Mouse (Mus musculus) MEL (cell line): Measurements from ENCODE around the gene Dusp19. TPM values are rescaled to one million over a fixed set of nuclear protein-coding genes. Genes with fewer than 3 reads are reported as not detected.

Experiments used
- DNase-seq: peaks from one replicate; pipeline ENCODE4 v3.0.0; 2011; ENCODE audit warnings: low read depth, low spot score
- H3K27ac ChIP-seq: 2 replicates; pipeline ENCODE4 v1.5.1; 2012; ENCODE audit warnings: low read depth, mild to moderate bottlenecking, control low read depth, low read length, moderate library complexity; ENCODE audit not compliant: control insufficient read depth
- H3K27me3 ChIP-seq, 2 experiments: fragments of 150-350 bp in 1 of 2; sonication (generic) in 1 of 2; 2 replicates each; pipeline ENCODE4 v1.6.1; 2012; ENCODE audit warnings: low read length in 2 of 2, mild to moderate bottlenecking in 2 of 2, improper control_type of control experiment in 1 of 2, moderate library complexity in 1 of 2; ENCODE audit not compliant: insufficient read depth in 2 of 2, control insufficient read depth in 1 of 2
- H3K36me3 ChIP-seq, 2 experiments: 2 replicates each; pipeline ENCODE4 v1.6.1; 2012 to 2014; ENCODE audit warnings: low read length in 2 of 2, improper control_type of control experiment in 1 of 2, inconsistent platforms in 1 of 2, mild to moderate bottlenecking in 1 of 2; ENCODE audit not compliant: insufficient read depth in 2 of 2, control insufficient read depth in 1 of 2
- H3K4me1 ChIP-seq, 2 experiments: fragments of 150-350 bp in 1 of 2; sonication (generic) in 1 of 2; 2 replicates each; pipeline ENCODE4 v1.6.1; 2012; ENCODE audit warnings: low read length in 2 of 2, improper control_type of control experiment in 1 of 2, mild to moderate bottlenecking in 1 of 2; ENCODE audit not compliant: insufficient read depth in 2 of 2, control insufficient read depth in 1 of 2
- H3K4me3 ChIP-seq, 2 experiments: fragments of 150-350 bp in 1 of 2; sonication (generic) in 1 of 2; 2 replicates each; pipeline ENCODE4 v1.5.1; 2012; ENCODE audit warnings: low read depth in 2 of 2, low read length in 2 of 2, mild to moderate bottlenecking in 2 of 2, moderate library complexity in 2 of 2, control low read depth in 1 of 2, improper control_type of control experiment in 1 of 2; ENCODE audit not compliant: control insufficient read depth in 1 of 2, insufficient read depth in 1 of 2
- H3K79me2 ChIP-seq: 2 replicates; pipeline ENCODE4 v1.6.1; 2012; ENCODE audit warnings: mild to moderate bottlenecking, low read length, moderate library complexity; ENCODE audit not compliant: control insufficient read depth, poor library complexity, insufficient read depth
- H3K9ac ChIP-seq: 2 replicates; pipeline ENCODE4 v1.6.1; 2012; ENCODE audit warnings: low read depth, mild to moderate bottlenecking, control low read depth, low read length, moderate library complexity; ENCODE audit not compliant: control insufficient read depth, poor library complexity, severe bottlenecking
- H3K9me3 ChIP-seq: fragments of 150-350 bp; sonication (generic); replicated peaks from 2 replicates; pipeline ENCODE4 v1.6.1; 2012; ENCODE audit warnings: mild to moderate bottlenecking, low read length, improper control_type of control experiment, moderate library complexity; ENCODE audit not compliant: insufficient read depth
- BHLHE40 ChIP-seq: IDR thresholded peaks from 2 replicates; pipeline ENCODE4 v1.6.1; 2012; ENCODE audit warnings: low read depth, mild to moderate bottlenecking, inconsistent platforms, low read length, improper control_type of control experiment, borderline replicate concordance
- CHD1 ChIP-seq: IDR thresholded peaks from 2 replicates; pipeline ENCODE4 v1.6.1; 2012; ENCODE audit warnings: low read depth, mild to moderate bottlenecking, inconsistent platforms, low read length, improper control_type of control experiment
- CHD2 ChIP-seq: IDR thresholded peaks from 2 replicates; pipeline ENCODE4 v1.6.1; 2011; ENCODE audit warnings: low read length, improper control_type of control experiment
- CTCF ChIP-seq, 3 experiments: IDR thresholded peaks in 2 of 3; conservative IDR thresholded peaks in 1 of 3; 2 replicates each; pipeline ENCODE4 v1.5.1; 2011 to 2012; ENCODE audit warnings: low read length in 3 of 3, low read depth in 2 of 3, mild to moderate bottlenecking in 2 of 3, improper control_type of control experiment in 1 of 3, inconsistent platforms in 1 of 3, mixed read lengths in 1 of 3, moderate library complexity in 1 of 3; ENCODE audit not compliant: control insufficient read depth in 1 of 3, insufficient read depth in 1 of 3, poor library complexity in 1 of 3, severe bottlenecking in 1 of 3
- E2F4 ChIP-seq: IDR thresholded peaks from 2 replicates; pipeline ENCODE4 v1.6.1; 2011; ENCODE audit warnings: low read depth, low read length, improper control_type of control experiment, borderline replicate concordance
- ELF1 ChIP-seq: IDR thresholded peaks from 2 replicates; pipeline ENCODE4 v1.6.1; 2014; ENCODE audit warnings: low read depth, mild to moderate bottlenecking, inconsistent platforms, low read length, improper control_type of control experiment, moderate library complexity
- EP300 ChIP-seq, 2 experiments: IDR thresholded peaks; 2 replicates each; pipeline ENCODE4 v1.6.1; 2011; ENCODE audit warnings: improper control_type of control experiment in 2 of 2, low read length in 2 of 2, low read depth in 1 of 2, mild to moderate bottlenecking in 1 of 2
- ETS1 ChIP-seq: IDR thresholded peaks from 2 replicates; pipeline ENCODE4 v1.6.1; 2012; ENCODE audit warnings: low read depth, mild to moderate bottlenecking, inconsistent platforms, low read length, improper control_type of control experiment, moderate library complexity
- GABPA ChIP-seq: IDR thresholded peaks from 2 replicates; pipeline ENCODE4 v1.6.1; 2012; ENCODE audit warnings: low read depth, mild to moderate bottlenecking, inconsistent platforms, low read length, improper control_type of control experiment, moderate library complexity
- GATA1 ChIP-seq: IDR thresholded peaks from 2 replicates; pipeline ENCODE4 v1.6.1; 2011; ENCODE audit warnings: low read depth, low read length, improper control_type of control experiment
- KAT2A ChIP-seq: conservative IDR thresholded peaks from 2 replicates; pipeline ENCODE4 v1.6.1; 2012; ENCODE audit warnings: low read depth, low read length, improper control_type of control experiment, inconsistent platforms
- MAFK ChIP-seq: IDR thresholded peaks from 2 replicates; pipeline ENCODE4 v1.6.1; 2011; ENCODE audit warnings: low read depth, mild to moderate bottlenecking, low read length, improper control_type of control experiment, borderline replicate concordance
- MAZ ChIP-seq: IDR thresholded peaks from 2 replicates; pipeline ENCODE4 v1.6.1; 2012; ENCODE audit warnings: low read depth, mild to moderate bottlenecking, inconsistent platforms, low read length, improper control_type of control experiment
- MEF2A ChIP-seq: IDR thresholded peaks from 2 replicates; pipeline ENCODE4 v1.6.1; 2014; ENCODE audit warnings: low read depth, mild to moderate bottlenecking, inconsistent platforms, low read length, improper control_type of control experiment; ENCODE audit not compliant: poor library complexity, insufficient replicate concordance, severe bottlenecking; ENCODE audit errors: extremely low read depth
- MXI1 ChIP-seq: IDR thresholded peaks from 2 replicates; pipeline ENCODE4 v1.6.1; 2011; ENCODE audit warnings: mild to moderate bottlenecking, low read depth, low read length, improper control_type of control experiment
- MYB ChIP-seq: IDR thresholded peaks from 2 replicates; pipeline ENCODE4 v1.6.1; 2011; ENCODE audit warnings: mild to moderate bottlenecking, low read depth, low read length, improper control_type of control experiment
- MYC ChIP-seq: IDR thresholded peaks from 2 replicates; pipeline ENCODE4 v1.6.1; 2011; ENCODE audit warnings: low read depth, mild to moderate bottlenecking, low read length, improper control_type of control experiment, moderate library complexity
- NELFE ChIP-seq: IDR thresholded peaks from 2 replicates; pipeline ENCODE4 v1.6.1; 2011; ENCODE audit warnings: low read depth, low read length, improper control_type of control experiment
- POLR2A ChIP-seq, 2 experiments: IDR thresholded peaks; 2 replicates each; pipeline ENCODE4 v1.6.1; 2011 to 2012; ENCODE audit warnings: low read length in 2 of 2, mild to moderate bottlenecking in 2 of 2, control low read depth in 1 of 2, improper control_type of control experiment in 1 of 2, low read depth in 1 of 2, moderate library complexity in 1 of 2; ENCODE audit not compliant: control insufficient read depth in 1 of 2, insufficient read depth in 1 of 2, poor library complexity in 1 of 2
- POLR2AphosphoS2 ChIP-seq: IDR thresholded peaks from 2 replicates; pipeline ENCODE4 v1.6.1; 2011; ENCODE audit warnings: low read length, improper control_type of control experiment
- POLR2AphosphoS5 ChIP-seq: IDR thresholded peaks from 2 replicates; pipeline ENCODE4 v1.6.1; 2012; ENCODE audit warnings: low read depth, borderline replicate concordance, mild to moderate bottlenecking, inconsistent platforms, low read length, moderate library complexity, mixed read lengths
- RAD21 ChIP-seq: IDR thresholded peaks from 2 replicates; pipeline ENCODE4 v1.6.1; 2011; ENCODE audit warnings: mild to moderate bottlenecking, low read depth, low read length, improper control_type of control experiment
- SIN3A ChIP-seq: IDR thresholded peaks from 2 replicates; pipeline ENCODE4 v1.6.1; 2012; ENCODE audit warnings: low read length, improper control_type of control experiment, inconsistent platforms
- SMC3 ChIP-seq: IDR thresholded peaks from 2 replicates; pipeline ENCODE4 v1.6.1; 2011; ENCODE audit warnings: low read depth, low read length, improper control_type of control experiment
- TAL1 ChIP-seq: IDR thresholded peaks from 2 replicates; pipeline ENCODE4 v1.6.1; 2012; ENCODE audit warnings: mild to moderate bottlenecking, inconsistent platforms, low read length, moderate library complexity, mixed read lengths
- TBP ChIP-seq: IDR thresholded peaks from 2 replicates; pipeline ENCODE4 v1.8.0; 2011; ENCODE audit warnings: low read depth, low read length, improper control_type of control experiment
- TCF12 ChIP-seq: IDR thresholded peaks from 2 replicates; pipeline ENCODE4 v1.6.1; 2014; ENCODE audit warnings: low read depth, mild to moderate bottlenecking, inconsistent platforms, low read length, improper control_type of control experiment, moderate library complexity
- UBTF ChIP-seq: IDR thresholded peaks from 2 replicates; pipeline ENCODE4 v1.6.1; 2012; ENCODE audit warnings: low read depth, mild to moderate bottlenecking, inconsistent platforms, low read length, improper control_type of control experiment, moderate library complexity, borderline replicate concordance; ENCODE audit not compliant: insufficient read depth
- USF1 ChIP-seq: IDR thresholded peaks from 2 replicates; pipeline ENCODE4 v1.6.1; 2014; ENCODE audit warnings: low read depth, mild to moderate bottlenecking, inconsistent platforms, low read length, improper control_type of control experiment, moderate library complexity
- USF2 ChIP-seq, 2 experiments: IDR thresholded peaks; 2 replicates each; pipeline ENCODE4 v1.6.1; 2011 to 2012; ENCODE audit warnings: improper control_type of control experiment in 2 of 2, low read length in 2 of 2, borderline replicate concordance in 1 of 2, inconsistent platforms in 1 of 2, low read depth in 1 of 2, mild to moderate bottlenecking in 1 of 2; ENCODE audit not compliant: insufficient read depth in 1 of 2
- ZC3H11A ChIP-seq: IDR thresholded peaks from 2 replicates; pipeline ENCODE4 v1.6.1; 2012; ENCODE audit warnings: low read depth, mild to moderate bottlenecking, inconsistent platforms, low read length, improper control_type of control experiment
- ZKSCAN1 ChIP-seq: IDR thresholded peaks from 2 replicates; pipeline ENCODE4 v1.6.1; 2012; ENCODE audit warnings: low read depth, mild to moderate bottlenecking, inconsistent platforms, low read length, improper control_type of control experiment, moderate library complexity
- ZMIZ1 ChIP-seq: IDR thresholded peaks from 2 replicates; pipeline ENCODE4 v1.6.1; 2012; ENCODE audit warnings: low read depth, mild to moderate bottlenecking, inconsistent platforms, low read length, improper control_type of control experiment, moderate library complexity
- ZNF384 ChIP-seq: IDR thresholded peaks from 2 replicates; pipeline ENCODE4 v1.6.1; 2012; ENCODE audit warnings: low read depth, mild to moderate bottlenecking, inconsistent platforms, low read length, improper control_type of control experiment
- polyA plus RNA-seq, 2 experiments: library from polyadenylated mRNA; stranded (reverse) in 1 of 2; unstranded in 1 of 2; fragments of >175 nt in 1 of 2; fragments of >200 nt in 1 of 2; gene quantifications; 2 replicates each; pipeline versions ENCODE4 v1.2.1 to v1.2.4; 2012; ENCODE audit warnings: low replicate concordance in 2 of 2, low read depth in 1 of 2; ENCODE audit not compliant: insufficient read length in 2 of 2, insufficient read depth in 1 of 2, missing spikeins in 1 of 2
- total RNA-seq: library from RNA; depleted of rRNA; stranded (reverse); fragments of 300-350 nt; gene quantifications from 2 replicates; pipeline ENCODE4 v1.2.3, GENCODE M21; 2012; rRNA removed

Gene Dusp19
- total RNA-seq (14.8 and 14.9 TPM in 2 replicates), polyA plus RNA-seq (10 to 100 TPM in 1 of 2 experiments, not detected in 1; 16.1 TPM)

- Histone ChIP-seq H3K9ac (peak within 1 kb of the TSS; percentile 89), H3K36me3 (peaks cover 0 to 17% of the 10 kb centered on the region in 2 experiments; a peak in 2 of 4 replicates), H3K4me3 (peak within 1 kb of the TSS; percentile 90 to 93), H3K79me2 (peaks cover 6% of the 10 kb centered on the region; the same call in 1 of the 2 replicates), H3K27ac (peak within 1 kb of the TSS; percentile 90), H3K27me3 (no peaks in the 10 kb centered on the region), H3K9me3 (no peaks in the 10 kb centered on the region), H3K4me1 (peaks cover 0 to 2% of the 10 kb centered on the region in 2 experiments; a peak in 2 of 4 replicates)
- DNase-seq, result peak; percentile 97
- no peak; the same call in 1 of the 2 replicates for TF ChIP-seq GATA1
- no peak for TF ChIP-seq POLR2AphosphoS5
- TF ChIP-seq MYC, result peak; percentile 72; the same call in 1 of the 2 replicates
- no peak for TF ChIP-seq ZC3H11A
- TF ChIP-seq ETS1, result peak; percentile 81
- no peak; the same call in 1 of the 2 replicates for TF ChIP-seq CHD2
- TF ChIP-seq POLR2AphosphoS2, result peak; percentile 89
- TF ChIP-seq USF1, result peak; percentile 73
- TF ChIP-seq SMC3, result no peak
- TF ChIP-seq NELFE, result peak; percentile 93
- peak; percentile 93 for TF ChIP-seq ELF1
- TF ChIP-seq TCF12, result peak; percentile 77
- peak; percentile 70 to 92; a peak in 3 of 4 replicates for TF ChIP-seq POLR2A (IDR thresholded peaks at IDR 0.05; ENCODE audit: control insufficient read depth in 1 of 2, insufficient read depth in 1 of 2, low read depth in 1 of 2, low read length in 2 of 2, poor library complexity in 1 of 2)
- 0 out of 2 replicates have a peak, but pooled peaks have one; percentile 24 for TF ChIP-seq MYB
- TF ChIP-seq CTCF (IDR thresholded peaks at IDR 0.05 in 2 of 3, conservative IDR thresholded peaks at IDR 0.05 in 1 of 3; ENCODE audit: control insufficient read depth in 1 of 3, insufficient read depth in 1 of 3, low read depth in 2 of 3, low read length in 3 of 3, poor library complexity in 1 of 3, severe bottlenecking in 1 of 3), result no peak
- peak; percentile 93 for TF ChIP-seq SIN3A
- peak; percentile 89 for TF ChIP-seq TBP
- TF ChIP-seq KAT2A, result peak; percentile 74
- TF ChIP-seq CHD1, result 0 out of 2 replicates have a peak, but pooled peaks have one; percentile 63
- TF ChIP-seq EP300 (IDR thresholded peaks at IDR 0.05; ENCODE audit: low read depth in 1 of 2, low read length in 2 of 2), result peak in 1 of 2 experiments; percentile 63; a peak in 1 of 4 replicates
- TF ChIP-seq USF2 (IDR thresholded peaks at IDR 0.05; ENCODE audit: borderline replicate concordance in 1 of 2, insufficient read depth in 1 of 2, low read depth in 1 of 2, low read length in 2 of 2), result no peak
- TF ChIP-seq MAFK, result peak; percentile 7; the same call in 1 of the 2 replicates
- no peak for TF ChIP-seq E2F4
- TF ChIP-seq RAD21, result no peak
- TF ChIP-seq ZMIZ1, result peak; percentile 90
- no peak for TF ChIP-seq MEF2A
- peak; percentile 86 for TF ChIP-seq MXI1
- no peak for TF ChIP-seq UBTF
- TF ChIP-seq ZNF384, result peak; percentile 77
- TF ChIP-seq GABPA, result peak; percentile 77; the same call in 1 of the 2 replicates
- no peak for TF ChIP-seq TAL1
- TF ChIP-seq ZKSCAN1, result no peak
- TF ChIP-seq MAZ, result peak; percentile 76; the same call in 1 of the 2 replicates
- TF ChIP-seq BHLHE40, result peak; percentile 38; the same call in 1 of the 2 replicates
Observed at GRCm38 (mm10) chr2:80616854-80617737, at the start of gene Dusp19, which contains the start of gene Nup35. TSS of gene Dusp19 (plus strand) at chr2:80617045. TSS of gene Nup35 (plus strand) at chr2:80617236.
